In genomic region chrX:11289244-11289643, GRCm38 (mm10) we compare ENCODE assay signal across 23 mouse cellular contexts. TPM values are rescaled to one million over a fixed set of nuclear protein-coding genes. Genes with fewer than 3 reads are reported as not detected.
"Had no signal": no experiment of that assay in that cellular context is flagged by ENCODE, and none has a peak within 500 bp of the region (broad histone marks: within the 10 kb centered on the region; RNA-seq: fewer than 3 reads in every experiment).

No protein-coding gene starts in this region.

- DNase-seq: right cerebral cortex, postnatal 25 days; right cerebral cortex, postnatal 4 days; spleen, adult 18-20 months; thymus, adult 18-20 months; thymus, postnatal 14 days; thymus, postnatal 36 days had no signal

- H3K9me3 ChIP-seq: midbrain, embryonic 13.5 days; midbrain, embryonic 15.5 days; neural tube, embryonic 12.5 days had no signal

- ATAC-seq: midbrain, embryonic 13.5 days; midbrain, embryonic 15.5 days had no signal

- H3K4me1 ChIP-seq: megakaryocyte, embryonic 14.5 days; midbrain, embryonic 13.5 days; midbrain, embryonic 15.5 days; neural tube, embryonic 12.5 days had no signal

- H3K27me3 ChIP-seq: midbrain, embryonic 13.5 days; midbrain, embryonic 15.5 days; neural tube, embryonic 12.5 days had no signal

- H3K27ac ChIP-seq: macrophage; midbrain, embryonic 13.5 days; midbrain, embryonic 15.5 days; neural tube, embryonic 12.5 days had no signal

- H3K4me3 ChIP-seq: megakaryocyte, embryonic 14.5 days; midbrain, embryonic 13.5 days; midbrain, embryonic 15.5 days; neural tube, embryonic 12.5 days had no signal

- H3K36me3 ChIP-seq: midbrain, embryonic 13.5 days; midbrain, embryonic 15.5 days; neural tube, embryonic 12.5 days had no signal

RNA-seq across cellular contexts. Expression of gene H2al1a, which starts 9.8 kb away (rescaled TPM):
- total RNA-seq: megakaryocyte progenitor cell, adult 5-6 weeks; midbrain, postnatal 0 days; monocyte, adult 5-6 weeks; neutrophil, adult 5-6 weeks had no signal
- polyA plus RNA-seq: lung, embryonic 14.5 days; lung, embryonic 16.5 days; macrophage; midbrain, embryonic 11.5 days; midbrain, embryonic 13.5 days; midbrain, embryonic 15.5 days; midbrain, postnatal 0 days; neural tube, embryonic 12.5 days; neural tube, embryonic 14.5 days; small intestine, adult 2 months; stomach, embryonic 14.5 days; stomach, embryonic 16.5 days; thymus, postnatal 0 days had no signal

RNA-seq across cellular contexts. Expression of gene H2al1b, which starts 13.0 kb away (rescaled TPM):
- total RNA-seq: megakaryocyte progenitor cell, adult 5-6 weeks; midbrain, postnatal 0 days; monocyte, adult 5-6 weeks; neutrophil, adult 5-6 weeks had no signal
- polyA plus RNA-seq: lung, embryonic 14.5 days; lung, embryonic 16.5 days; macrophage; midbrain, embryonic 11.5 days; midbrain, embryonic 13.5 days; midbrain, embryonic 15.5 days; midbrain, postnatal 0 days; neural tube, embryonic 12.5 days; neural tube, embryonic 14.5 days; small intestine, adult 2 months; stomach, embryonic 14.5 days; stomach, embryonic 16.5 days; thymus, postnatal 0 days had no signal

RNA-seq across cellular contexts. Expression of gene H2al1c, which starts 16.2 kb away (rescaled TPM):
- total RNA-seq: megakaryocyte progenitor cell, adult 5-6 weeks; midbrain, postnatal 0 days; monocyte, adult 5-6 weeks; neutrophil, adult 5-6 weeks had no signal
- polyA plus RNA-seq: lung, embryonic 14.5 days; lung, embryonic 16.5 days; macrophage; midbrain, embryonic 11.5 days; midbrain, embryonic 13.5 days; midbrain, embryonic 15.5 days; midbrain, postnatal 0 days; neural tube, embryonic 12.5 days; neural tube, embryonic 14.5 days; small intestine, adult 2 months; stomach, embryonic 14.5 days; stomach, embryonic 16.5 days; thymus, postnatal 0 days had no signal

RNA-seq across cellular contexts. Expression of gene H2al1d, which starts 19.4 kb away (rescaled TPM):
- total RNA-seq: megakaryocyte progenitor cell, adult 5-6 weeks; midbrain, postnatal 0 days; monocyte, adult 5-6 weeks; neutrophil, adult 5-6 weeks had no signal
- polyA plus RNA-seq: lung, embryonic 14.5 days; lung, embryonic 16.5 days; macrophage; midbrain, embryonic 11.5 days; midbrain, embryonic 13.5 days; midbrain, embryonic 15.5 days; midbrain, postnatal 0 days; neural tube, embryonic 12.5 days; neural tube, embryonic 14.5 days; small intestine, adult 2 months; stomach, embryonic 14.5 days; stomach, embryonic 16.5 days; thymus, postnatal 0 days had no signal

RNA-seq across cellular contexts. Expression of gene H2al1e, which starts 22.5 kb away (rescaled TPM):
- total RNA-seq: megakaryocyte progenitor cell, adult 5-6 weeks; midbrain, postnatal 0 days; monocyte, adult 5-6 weeks; neutrophil, adult 5-6 weeks had no signal
- polyA plus RNA-seq: lung, embryonic 14.5 days; lung, embryonic 16.5 days; macrophage; midbrain, embryonic 11.5 days; midbrain, embryonic 13.5 days; midbrain, embryonic 15.5 days; midbrain, postnatal 0 days; neural tube, embryonic 12.5 days; neural tube, embryonic 14.5 days; small intestine, adult 2 months; stomach, embryonic 14.5 days; stomach, embryonic 16.5 days; thymus, postnatal 0 days had no signal
